Mouse (Mus musculus): ENCODE measurements around the gene Slc7a7.

DNA sequence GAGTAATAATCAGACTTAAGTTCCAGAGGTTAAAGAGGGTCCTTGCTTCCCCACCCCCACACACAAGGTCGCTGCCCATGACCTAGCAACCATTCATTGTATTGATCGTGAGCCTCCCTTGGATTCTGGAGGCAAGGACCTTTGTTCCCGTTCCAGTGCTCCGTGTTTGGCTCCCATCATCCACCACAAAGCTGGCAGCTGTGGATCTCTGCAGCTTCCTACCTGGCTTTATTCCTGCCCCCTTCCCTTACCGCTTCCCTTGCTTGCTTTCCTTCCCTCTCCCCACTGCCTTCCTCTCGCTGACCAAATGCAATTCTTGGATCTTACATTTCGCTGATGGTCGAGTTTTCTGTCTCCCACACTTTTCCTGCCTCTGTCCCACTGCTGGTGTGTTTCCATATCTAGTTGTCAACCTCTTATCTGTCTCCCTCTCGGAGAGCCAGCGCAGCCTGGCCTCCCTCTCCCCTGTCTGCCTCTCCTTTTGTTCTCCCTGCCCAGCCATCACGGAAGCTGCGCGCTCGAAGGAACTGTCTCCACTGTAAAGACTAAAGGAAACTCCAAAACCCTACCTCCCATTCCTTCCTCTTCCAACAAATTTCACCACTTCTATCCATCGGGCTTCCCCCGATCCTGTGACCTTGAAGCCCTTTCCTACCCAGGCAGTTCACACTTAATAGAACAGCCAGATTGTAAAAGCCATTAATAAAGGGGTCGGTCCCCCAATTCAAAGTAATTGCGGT, 13.0 kb upstream of the Slc7a7 start:
- TF ChIP-seq CTCF (IDR thresholded peaks at IDR 0.05; ENCODE audit: borderline replicate concordance, insufficient read depth, low read length): no peak
- peak; percentile 41; the same call in 1 of the 2 replicates for TF ChIP-seq POLR2A (IDR thresholded peaks at IDR 0.05; ENCODE audit: low read depth, low read length)
